In genomic region chr12:111360671-111361070, GRCm38 (mm10) we compare ENCODE assay signal across 21 mouse cellular contexts. TPM values are rescaled to one million over a fixed set of nuclear protein-coding genes. Genes with fewer than 3 reads are reported as not detected.
DNase-seq lines count a peak whose midpoint lies in the region; ATAC-seq and TF ChIP-seq lines count a peak whose summit lies in the region.
"Had no signal": no experiment of that assay in that cellular context is flagged by ENCODE, and none has a peak within 500 bp of the region (broad histone marks: within the 10 kb centered on the region; RNA-seq: fewer than 3 reads in every experiment).

No protein-coding gene starts in this region.

- H3K27ac ChIP-seq in hindbrain, postnatal 0 days = peak overlapping the region; percentile 29; the same call in 1 of the 2 replicates
- no peak overlapping the region for H3K27ac ChIP-seq in hindbrain, embryonic 11.5 days (ENCODE audit: low read depth, low read length)
- H3K27ac ChIP-seq in embryonic facial prominence, embryonic 13.5 days = 0 out of 2 replicates have a peak overlapping the region, but pooled peaks have one; percentile 44
- H3K27ac ChIP-seq: heart, embryonic 13.5 days; hindbrain, embryonic 10.5 days; left cerebral cortex, adult 2 months; liver, embryonic 14.5 days; midbrain, embryonic 10.5 days had no signal

- no peak overlapping the region for H3K4me3 ChIP-seq in hindbrain, postnatal 0 days (ENCODE audit: low read length)
- no peak overlapping the region for H3K4me3 ChIP-seq in hindbrain, embryonic 11.5 days (ENCODE audit: low read depth, low read length)
- H3K4me3 ChIP-seq in E14TG2a.4 (replicated peaks; ENCODE audit: low read length) = peak overlapping the region; percentile 20; the same call in 1 of the 2 replicates
- H3K4me3 ChIP-seq in embryonic facial prominence, embryonic 13.5 days = no peak overlapping the region
- H3K4me3 ChIP-seq: heart, embryonic 13.5 days; hindbrain, embryonic 10.5 days; left cerebral cortex, adult 2 months; midbrain, embryonic 10.5 days; myocyte had no signal

- H3K27me3 ChIP-seq in hindbrain, postnatal 0 days (ENCODE audit: insufficient read depth, low read length) = no peaks in the 10 kb centered on the region
- no peaks in the 10 kb centered on the region for H3K27me3 ChIP-seq in hindbrain, embryonic 11.5 days (ENCODE audit: control insufficient read depth, insufficient read depth, low read length)
- H3K27me3 ChIP-seq in E14TG2a.4 (ENCODE audit: insufficient read depth, low read length) = no peaks in the 10 kb centered on the region
- no peaks in the 10 kb centered on the region for H3K27me3 ChIP-seq in embryonic facial prominence, embryonic 13.5 days
- H3K27me3 ChIP-seq: heart, embryonic 13.5 days had no signal

- no peaks in the 10 kb centered on the region for H3K9me3 ChIP-seq in hindbrain, postnatal 0 days (ENCODE audit: low read length)
- no peaks in the 10 kb centered on the region for H3K9me3 ChIP-seq in hindbrain, embryonic 11.5 days (ENCODE audit: control insufficient read depth, low read length)
- H3K9me3 ChIP-seq in E14TG2a.4 (ENCODE audit: low read length) = no peaks in the 10 kb centered on the region
- no peaks in the 10 kb centered on the region for H3K9me3 ChIP-seq in embryonic facial prominence, embryonic 13.5 days
- H3K9me3 ChIP-seq: heart, embryonic 13.5 days; hindbrain, embryonic 10.5 days; midbrain, embryonic 10.5 days had no signal

- no peak overlapping the region for H3K9ac ChIP-seq in hindbrain, postnatal 0 days (replicated peaks; ENCODE audit: low read length)
- H3K9ac ChIP-seq in hindbrain, embryonic 11.5 days (ENCODE audit: low read depth, low read length) = no peak overlapping the region
- H3K9ac ChIP-seq in embryonic facial prominence, embryonic 13.5 days = no peak overlapping the region; the same call in 1 of the 2 replicates
- H3K9ac ChIP-seq: heart, embryonic 13.5 days; liver, embryonic 14.5 days had no signal

- 66% methylated on average over 16 of the region's 16 CpGs for WGBS in hindbrain, postnatal 0 days
- 90% methylated on average over 16 of the region's 16 CpGs for WGBS in hindbrain, embryonic 11.5 days
- WGBS in embryonic facial prominence, embryonic 13.5 days = 83% methylated on average over 16 of the region's 16 CpGs

- TF ChIP-seq CTCF in hindbrain, postnatal 0 days (IDR thresholded peaks at IDR 0.05; ENCODE audit: low read depth) = no peak
- no peak for TF ChIP-seq CTCF in E14TG2a.4 (conservative IDR thresholded peaks at IDR 0.05; ENCODE audit: low read length)

- peak overlapping the region; percentile 34; the same call in 1 of the 2 replicates for H3K4me2 ChIP-seq in hindbrain, postnatal 0 days (ENCODE audit: low read depth, low read length)
- no peak overlapping the region for H3K4me2 ChIP-seq in hindbrain, embryonic 11.5 days (replicated peaks; ENCODE audit: low read depth, low read length)
- no peak overlapping the region for H3K4me2 ChIP-seq in embryonic facial prominence, embryonic 13.5 days
- H3K4me2 ChIP-seq: heart, embryonic 13.5 days had no signal

- no peak; the same call in 1 of the 2 replicates for ATAC-seq in hindbrain, postnatal 0 days
- no peak for ATAC-seq in hindbrain, embryonic 11.5 days (ENCODE audit: low FRiP score)
- ATAC-seq in embryonic facial prominence, embryonic 13.5 days (ENCODE audit: insufficient number of reproducible peaks, insufficient read depth, low FRiP score, low TSS enrichment, low read depth) = no peak
- ATAC-seq: forebrain, embryonic 16.5 days had no signal

- intact Hi-C loops in gastrocnemius, postnatal 36 days (cut with DNase I) = no loop called here
- intact Hi-C loops in left cerebral cortex, postnatal 10 days (cut with DNase I) = no loop called here

- DNase-seq in hindbrain, postnatal 0 days (ENCODE audit: low spot score) = peak; percentile 45
- no peak for DNase-seq in hindbrain, embryonic 11.5 days (ENCODE audit: low spot score)
- peak; percentile 66 to 69 for DNase-seq in cerebellum, adult 18-20 months
- DNase-seq in gastrocnemius, postnatal 36 days = no peak
- no peak for DNase-seq in layer of hippocampus, adult 9-11 months
- DNase-seq in left cerebral cortex, postnatal 10 days (ENCODE audit: extremely low spot score in 1 of 2, low spot score in 2 of 2) = no peak
- DNase-seq: adrenal gland, postnatal 14 days; gastrocnemius, postnatal 25 days; kidney, postnatal 4 days; lung, postnatal 14 days; right cerebral cortex, postnatal 25 days had no signal

- no peaks in the 10 kb centered on the region for H3K36me3 ChIP-seq in hindbrain, postnatal 0 days (ENCODE audit: insufficient read depth, low read length)
- H3K36me3 ChIP-seq in hindbrain, embryonic 11.5 days (ENCODE audit: control insufficient read depth, insufficient read depth, low read length) = no peaks in the 10 kb centered on the region
- peaks cover 3% of the 10 kb centered on the region; the same call in 1 of the 2 replicates for H3K36me3 ChIP-seq in E14TG2a.4 (ENCODE audit: insufficient read depth, low read length)
- H3K36me3 ChIP-seq in embryonic facial prominence, embryonic 13.5 days = no peaks in the 10 kb centered on the region
- H3K36me3 ChIP-seq: heart, embryonic 13.5 days; hindbrain, embryonic 10.5 days; midbrain, embryonic 10.5 days had no signal

- peaks cover 16% of the 10 kb centered on the region for H3K4me1 ChIP-seq in hindbrain, postnatal 0 days (ENCODE audit: insufficient read depth, low read length)
- H3K4me1 ChIP-seq in hindbrain, embryonic 11.5 days (replicated peaks; ENCODE audit: control insufficient read depth, insufficient read depth, low read length) = 0 out of 2 replicates have a peak, but pooled peaks cover 2% of the 10 kb centered on the region
- peaks cover 62% of the 10 kb centered on the region for H3K4me1 ChIP-seq in E14TG2a.4 (replicated peaks; ENCODE audit: low read depth, low read length)
- peaks cover 71% of the 10 kb centered on the region for H3K4me1 ChIP-seq in embryonic facial prominence, embryonic 13.5 days

RNA-seq across cellular contexts. Expression of gene Cdc42bpb, which starts 16.8 kb away (rescaled TPM):
- total RNA-seq in hindbrain, postnatal 0 days (2014; rRNA removed) = 229 and 236 TPM in 2 replicates
- polyA plus RNA-seq in hindbrain, postnatal 0 days (2015; fragmentation: Nextera tagmentation; extraction: Ambion mirVana) = 28.4 and 30.4 TPM in 2 replicates
- polyA plus RNA-seq in hindbrain, embryonic 11.5 days (2014; fragmentation: Nextera tagmentation; extraction: Ambion mirVana) = 28.6 and 31.9 TPM in 2 replicates
- polyA plus RNA-seq in embryonic facial prominence, embryonic 13.5 days (2015; fragmentation: Nextera tagmentation; extraction: Ambion mirVana) = 33.7 and 34.6 TPM in 2 replicates
- total RNA-seq in gastrocnemius, postnatal 36 days (2021) = 10 to 100 TPM; 18.6 to 18.7 TPM
- total RNA-seq in left cerebral cortex, postnatal 10 days (2021) = 100 to 1,000 TPM; 167 to 169 TPM

RNA-seq across cellular contexts. Expression of gene Lbhd2, which starts 45.9 kb away (rescaled TPM):
- total RNA-seq in hindbrain, postnatal 0 days (2014; rRNA removed) = 4.3 and 11.8 TPM in 2 replicates
- 6.0 and 7.8 TPM in 2 replicates for polyA plus RNA-seq in hindbrain, postnatal 0 days (2015; fragmentation: Nextera tagmentation; extraction: Ambion mirVana)
- polyA plus RNA-seq in hindbrain, embryonic 11.5 days (2014; fragmentation: Nextera tagmentation; extraction: Ambion mirVana) = 0.47 TPM in 1 of 2 replicates, not detected in the other
- polyA plus RNA-seq in embryonic facial prominence, embryonic 13.5 days (2015; fragmentation: Nextera tagmentation; extraction: Ambion mirVana) = 2.0 and 3.4 TPM in 2 replicates
- not detected for total RNA-seq in gastrocnemius, postnatal 36 days (2021)
- 1 to 10 TPM; 2.6 to 3.0 TPM for total RNA-seq in left cerebral cortex, postnatal 10 days (2021)
- total RNA-seq: common myeloid progenitor, adult 5-6 weeks; gastrocnemius, postnatal 25 days had no signal
- polyA plus RNA-seq: midbrain, embryonic 10.5 days; myocyte had no signal

RNA-seq across cellular contexts. Expression of gene Exoc3l4, which starts 56.1 kb away (rescaled TPM):
- 0.99 and 2.9 TPM in 2 replicates for total RNA-seq in hindbrain, postnatal 0 days (2014; rRNA removed)
- 1.7 and 2.3 TPM in 2 replicates for polyA plus RNA-seq in hindbrain, postnatal 0 days (2015; fragmentation: Nextera tagmentation; extraction: Ambion mirVana)
- 3.5 and 3.8 TPM in 2 replicates for polyA plus RNA-seq in hindbrain, embryonic 11.5 days (2014; fragmentation: Nextera tagmentation; extraction: Ambion mirVana)
- 10.2 and 12.7 TPM in 2 replicates for polyA plus RNA-seq in embryonic facial prominence, embryonic 13.5 days (2015; fragmentation: Nextera tagmentation; extraction: Ambion mirVana)
- 1 to 10 TPM; 1.8 to 4.6 TPM for total RNA-seq in gastrocnemius, postnatal 36 days (2021)
- total RNA-seq in left cerebral cortex, postnatal 10 days (2021) = 1 to 10 TPM; 1.1 to 1.7 TPM

Comparison
In these comparisons a context has a peak if more than half of its experiments do, and no peak if none do; other contexts are left out.
1. DNase-seq: peak in hindbrain, postnatal 0 days (single experiment) and cerebellum, adult 18-20 months (2 of 2); none in hindbrain, embryonic 11.5 days (single experiment), gastrocnemius, postnatal 36 days (0 of 2), layer of hippocampus, adult 9-11 months (single experiment) and left cerebral cortex, postnatal 10 days (0 of 2).
2. RNA of gene Cdc42bpb, which starts 16.8 kb away (total RNA-seq): 229 to 236 TPM in hindbrain, postnatal 0 days and 167 to 169 TPM in left cerebral cortex, postnatal 10 days; 18.6 to 18.7 TPM in gastrocnemius, postnatal 36 days; every median in the first group is over 4 times any median in the second.